Mouse (Mus musculus): ENCODE measurements around the gene Anapc2. TPM values are rescaled to one million over a fixed set of nuclear protein-coding genes. Genes with fewer than 3 reads are reported as not detected.
"Not testable (repeated sequence)": the region's sequence is repeated elsewhere in the genome, so short reads cannot be mapped to it uniquely, and the experiment has no call there.

Anapc2 gene
- polyA plus RNA-seq, 1 experiment from 2014 or later, result 95.8 TPM

DNA sequence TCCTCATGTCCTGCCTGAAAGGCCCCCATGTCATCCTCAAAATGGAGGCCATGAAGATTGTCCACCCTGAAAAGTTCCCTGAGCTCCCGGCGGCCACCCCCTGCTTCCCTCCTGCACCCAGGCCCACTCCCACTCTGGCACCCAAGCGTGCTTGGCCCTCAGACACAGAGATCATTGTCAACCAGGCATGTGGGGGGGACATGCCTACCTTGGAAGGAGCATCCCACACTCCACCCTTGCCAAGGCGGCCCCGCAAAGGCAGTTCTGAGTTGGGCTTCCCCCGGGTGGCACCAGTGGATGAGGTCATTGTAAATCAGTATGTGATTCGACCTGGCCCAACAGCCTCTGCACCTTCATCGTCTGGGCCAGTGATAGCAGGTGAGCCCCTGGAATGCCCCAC lies 28.9 kb upstream of the Anapc2 start:
- Histone ChIP-seq H3K4me1 (replicated peaks) (peaks cover 17% of the 10 kb centered on the region), H3K9me3 (no peaks in the 10 kb centered on the region), H3K9ac (no peak overlapping the region), H3K27me3 (replicated peaks) (peaks cover 6% of the 10 kb centered on the region), H3K36me3 (0 out of 2 replicates have a peak, but pooled peaks cover 3% of the 10 kb centered on the region), H3K4me3 (replicated peaks) (0 out of 2 replicates have a peak overlapping the region, but pooled peaks have one; percentile 55), H3K4me2 (replicated peaks) (peak overlapping the region; percentile 97), H3K27ac (no peak overlapping the region)
- ATAC-seq, result no peak
- 67% methylated on average over 8 of the region's 8 CpGs for WGBS

DNA sequence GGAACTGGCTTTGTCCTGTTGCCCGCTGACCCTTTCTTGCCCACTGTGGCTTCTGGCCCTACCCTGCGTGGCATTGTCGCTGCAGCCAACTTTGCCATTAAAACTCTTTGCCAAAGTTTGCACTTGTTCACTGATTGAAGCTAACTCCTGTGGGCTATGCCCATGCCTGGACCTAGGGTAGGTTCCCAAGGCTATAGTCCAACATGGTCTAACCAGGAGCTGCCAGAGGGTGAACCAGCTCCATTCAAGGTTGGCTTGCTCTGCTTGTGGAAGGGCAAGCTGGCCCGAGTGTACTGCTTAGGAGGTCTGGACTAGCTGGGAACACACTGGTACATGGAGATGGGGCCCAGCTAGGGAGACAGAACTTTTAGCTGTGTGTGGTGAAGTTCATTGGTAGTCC lies 28.1 kb upstream of the Anapc2 start:
- Histone ChIP-seq H3K9me3 (no peaks in the 10 kb centered on the region), H3K4me1 (replicated peaks) (peaks cover 17% of the 10 kb centered on the region), H3K36me3 (peaks cover 9% of the 10 kb centered on the region; the same call in 1 of the 2 replicates), H3K27ac (no peak overlapping the region), H3K4me2 (replicated peaks) (no peak overlapping the region), H3K4me3 (replicated peaks) (no peak overlapping the region), H3K27me3 (replicated peaks) (peaks cover 6% of the 10 kb centered on the region), H3K9ac (0 out of 2 replicates have a peak overlapping the region, but pooled peaks have one; percentile 8)
- 87% methylated on average over 4 of the region's 4 CpGs for WGBS
- ATAC-seq, result no peak

DNA sequence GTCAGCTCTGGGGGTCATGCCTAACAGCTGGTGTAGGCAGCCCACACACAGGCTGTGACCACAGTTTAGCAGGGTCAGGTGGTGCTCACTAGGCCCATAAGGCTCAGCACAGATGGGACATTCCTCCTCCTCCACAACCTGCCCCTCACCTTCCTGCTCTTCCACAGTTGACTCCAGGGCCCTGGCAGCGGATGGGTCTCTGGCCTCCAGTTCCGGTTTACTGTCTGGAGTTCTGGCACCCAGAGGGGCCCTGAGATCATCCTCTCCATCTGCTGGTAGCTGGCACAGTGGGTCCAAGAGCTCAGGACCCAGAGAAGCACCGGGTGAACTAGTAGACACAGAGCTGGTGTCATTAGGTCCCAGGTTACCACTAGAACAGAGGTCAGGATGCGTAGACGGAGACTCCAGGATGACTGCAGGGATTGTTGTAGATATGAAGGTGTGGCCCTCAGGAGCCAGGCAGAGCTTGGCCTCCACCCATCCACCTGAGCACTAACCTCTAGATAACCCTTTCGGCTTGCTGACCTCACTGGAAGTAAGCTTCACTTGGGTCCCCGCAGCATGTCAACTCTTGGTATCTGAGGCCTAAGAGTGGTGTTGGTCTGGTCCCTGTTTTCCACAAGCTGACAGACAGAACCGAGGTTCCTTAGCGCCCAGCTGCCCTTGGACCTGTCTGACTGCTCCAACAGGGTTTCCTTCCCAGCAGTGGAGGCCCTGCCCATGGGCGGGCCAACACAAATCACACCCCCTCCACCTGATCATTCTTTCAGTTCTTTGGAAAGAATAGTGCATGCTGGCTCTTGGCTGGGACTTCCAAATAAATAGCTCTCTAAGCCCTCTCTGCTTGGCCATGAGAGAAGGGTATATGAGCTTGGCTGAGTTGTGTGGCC lies 25.9 kb upstream of the Anapc2 start, which contains the start of gene AL732309.1:
AL732309.1 (minus strand) TSS at position 681 of the 890 bp plus-strand sequence.
- Histone ChIP-seq H3K9me3 (no peaks in the 10 kb centered on the region), H3K4me1 (replicated peaks) (peaks cover 11% of the 10 kb centered on the region), H3K4me3 (replicated peaks) (no peak within 1 kb of the TSS), H3K27me3 (replicated peaks) (peaks cover 6% of the 10 kb centered on the region), H3K27ac (peak within 1 kb of the TSS; percentile 36; the same call in 1 of the 2 replicates), H3K4me2 (replicated peaks) (peak within 1 kb of the TSS; percentile 24; the same call in 1 of the 2 replicates), H3K9ac (no peak within 1 kb of the TSS), H3K36me3 (peaks cover 18% of the 10 kb centered on the region)
- whole genome bisulfite sequencing, result 80% methylated on average over 10 of the region's 10 CpGs
- ATAC-seq, result peak; percentile 74

DNA sequence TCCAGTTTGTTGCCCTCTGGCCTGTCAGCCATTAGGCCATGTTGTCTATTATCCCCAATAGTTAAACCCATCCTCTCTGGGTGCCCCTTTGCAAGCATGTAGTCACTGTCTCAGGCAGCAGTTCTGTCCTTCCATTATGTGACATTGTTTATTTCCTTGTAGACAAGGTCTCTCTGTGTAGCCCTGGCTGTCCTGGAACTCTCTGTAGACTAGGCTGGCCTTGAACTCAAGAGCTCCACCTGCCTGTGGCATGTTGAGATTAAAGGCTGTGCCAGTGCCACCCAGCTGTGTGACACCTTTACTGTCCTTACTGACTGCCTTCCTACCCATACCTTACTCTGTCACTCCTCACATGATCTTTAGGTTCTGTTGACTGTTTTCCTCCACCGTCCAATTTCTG lies 19.9 kb upstream of the Anapc2 start:
- no peak overlapping the region for H3K27ac ChIP-seq
- 92% methylated on average over 1 of the region's 1 CpGs for WGBS
- no peak overlapping the region for H3K4me2 ChIP-seq (replicated peaks)
- H3K36me3 ChIP-seq, result peaks cover 27% of the 10 kb centered on the region
- no peaks in the 10 kb centered on the region for H3K27me3 ChIP-seq (replicated peaks)
- no peak for ATAC-seq
- H3K9ac ChIP-seq, result no peak overlapping the region
- no peak overlapping the region for H3K4me3 ChIP-seq (replicated peaks)
- H3K9me3 ChIP-seq, result no peaks in the 10 kb centered on the region
- H3K4me1 ChIP-seq (replicated peaks), result peaks cover 18% of the 10 kb centered on the region

DNA sequence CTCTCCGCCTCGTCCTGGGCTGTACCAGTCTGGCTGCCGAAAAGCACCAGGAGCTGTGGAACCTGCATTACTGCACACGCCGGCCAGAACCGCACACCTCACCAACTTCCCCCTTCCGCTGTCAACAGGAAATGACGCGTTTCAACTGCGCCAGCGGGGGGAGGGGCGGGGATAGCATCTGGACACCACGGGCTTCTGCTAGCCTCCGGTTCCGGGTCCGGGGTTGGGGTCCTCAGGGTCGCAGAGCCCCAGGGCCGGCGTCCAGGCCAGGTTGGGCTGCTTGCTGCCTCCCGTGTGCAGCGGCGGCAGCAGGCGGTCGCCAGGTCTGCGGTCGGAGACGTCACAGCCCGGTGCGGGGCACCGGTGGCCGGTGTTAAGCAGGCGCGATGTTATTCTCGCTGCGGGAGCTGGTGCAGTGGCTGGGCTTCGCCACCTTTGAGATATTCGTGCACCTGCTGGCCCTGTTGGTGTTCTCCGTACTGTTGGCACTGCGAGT lies 16.9 kb upstream of the Anapc2 start, which contains the start of gene Tmem203:
Tmem203 (plus strand) TSS at position 156 of the 496 bp plus-strand sequence.
- Histone ChIP-seq H3K27me3 (replicated peaks) (no peaks in the 10 kb centered on the region), H3K9ac (peak within 1 kb of the TSS; percentile 77), H3K4me1 (replicated peaks) (peaks cover 18% of the 10 kb centered on the region), H3K4me3 (replicated peaks) (peak within 1 kb of the TSS; percentile 92), H3K27ac (peak within 1 kb of the TSS; percentile 69), H3K9me3 (no peaks in the 10 kb centered on the region), H3K36me3 (peaks cover 13% of the 10 kb centered on the region; the same call in 1 of the 2 replicates), H3K4me2 (replicated peaks) (peak within 1 kb of the TSS; percentile 92)
- 0% methylated on average over 39 of the region's 39 CpGs for WGBS
- ATAC-seq, result peak; percentile 90

DNA sequence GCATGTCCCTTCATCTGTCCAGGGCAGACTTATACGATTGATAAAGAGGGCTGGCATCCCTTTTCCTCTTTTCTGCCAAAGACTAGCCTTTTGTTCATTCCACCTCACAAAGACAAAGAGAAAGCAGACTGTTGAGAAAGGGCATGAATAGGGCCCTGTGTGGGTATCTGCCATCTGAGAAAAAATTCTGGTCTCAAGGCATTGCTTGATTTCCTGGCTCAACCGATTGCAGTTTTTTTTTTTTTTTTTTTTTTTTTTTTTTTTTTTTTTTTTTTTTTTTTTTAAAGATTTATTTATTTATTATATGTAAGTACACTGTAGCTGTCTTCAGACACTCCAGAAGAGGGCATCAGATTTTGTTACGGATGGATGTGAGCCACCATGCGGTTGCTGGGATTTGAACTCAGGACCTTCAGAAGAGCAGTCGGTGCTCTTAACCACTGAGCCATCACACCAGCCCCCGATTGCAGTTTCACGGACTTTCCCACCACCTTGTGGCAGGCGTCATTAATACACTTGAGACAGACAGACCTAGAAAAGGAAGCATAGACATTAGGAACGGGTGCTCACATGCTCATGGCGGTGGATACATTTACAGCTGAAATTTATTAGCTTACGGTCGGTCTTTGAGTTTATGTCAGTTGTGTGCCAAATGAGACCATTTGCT lies 15.7 kb upstream of the Anapc2 start:
- 56% methylated on average over 12 of the region's 12 CpGs for WGBS
- Histone ChIP-seq H3K4me3 (replicated peaks) (peak overlapping the region; percentile 92), H3K4me1 (replicated peaks) (peaks cover 18% of the 10 kb centered on the region), H3K9ac (peak overlapping the region; percentile 77; the same call in 1 of the 2 replicates), H3K4me2 (replicated peaks) (peak overlapping the region; percentile 92)
- not testable (repeated sequence) for H3K9me3 ChIP-seq; H3K36me3 ChIP-seq; H3K27ac ChIP-seq; H3K27me3 ChIP-seq (replicated peaks); ATAC-seq

DNA sequence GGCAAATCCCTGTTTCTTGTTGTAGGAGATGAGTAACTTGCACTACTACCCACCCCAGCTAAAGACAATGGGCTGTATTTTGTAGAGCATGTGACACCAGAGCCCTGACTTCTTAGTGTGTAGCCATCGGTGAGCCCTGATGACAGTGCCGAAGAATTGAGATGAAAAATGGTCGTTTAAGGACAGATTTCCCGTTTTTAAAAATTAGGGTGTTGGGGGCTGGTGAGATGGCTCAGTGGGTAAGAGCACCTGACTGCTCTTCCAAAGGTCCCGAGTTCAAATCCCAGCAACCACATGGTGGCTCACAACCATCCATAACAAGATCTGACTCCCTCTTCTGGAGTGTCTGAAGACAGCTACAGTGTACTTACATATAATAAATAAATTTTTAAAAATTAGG lies 15.0 kb upstream of the Anapc2 start:
- not testable (repeated sequence) for H3K27me3 ChIP-seq (replicated peaks); H3K9ac ChIP-seq; H3K27ac ChIP-seq; H3K4me3 ChIP-seq (replicated peaks); H3K36me3 ChIP-seq; ATAC-seq; H3K9me3 ChIP-seq; H3K4me2 ChIP-seq (replicated peaks)
- H3K4me1 ChIP-seq (replicated peaks), result peaks cover 18% of the 10 kb centered on the region
- 83% methylated on average over 5 of the region's 5 CpGs for whole genome bisulfite sequencing

DNA sequence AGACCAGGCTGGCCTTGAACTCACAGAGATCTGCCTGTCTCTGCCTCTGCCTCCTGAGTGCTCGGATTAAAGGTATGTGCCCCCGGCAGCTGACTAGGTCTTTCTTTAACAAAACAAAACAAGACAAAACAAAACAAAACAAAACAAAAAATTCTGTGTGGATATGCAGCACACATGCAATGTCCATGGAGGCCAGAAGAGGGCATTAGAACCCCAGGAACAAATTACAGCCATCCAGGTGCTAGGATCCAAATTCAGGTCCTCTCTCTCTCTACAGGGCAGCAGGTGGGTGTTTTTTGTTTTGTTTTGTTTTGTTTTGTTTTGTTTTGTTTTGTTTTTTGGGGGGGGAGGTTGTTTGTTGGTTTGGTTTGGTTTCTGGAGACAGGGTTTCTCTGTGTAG lies 13.4 kb upstream of the Anapc2 start:
- Histone ChIP-seq H3K36me3 (no peaks in the 10 kb centered on the region), H3K4me3 (replicated peaks) (no peak overlapping the region), H3K27ac (no peak overlapping the region), H3K4me1 (replicated peaks) (peaks cover 29% of the 10 kb centered on the region), H3K4me2 (replicated peaks) (no peak overlapping the region), H3K9ac (no peak overlapping the region), H3K27me3 (replicated peaks) (peaks cover 2% of the 10 kb centered on the region), H3K9me3 (no peaks in the 10 kb centered on the region)
- WGBS, result 71% methylated on average over 2 of the region's 2 CpGs
- ATAC-seq, result no peak

DNA sequence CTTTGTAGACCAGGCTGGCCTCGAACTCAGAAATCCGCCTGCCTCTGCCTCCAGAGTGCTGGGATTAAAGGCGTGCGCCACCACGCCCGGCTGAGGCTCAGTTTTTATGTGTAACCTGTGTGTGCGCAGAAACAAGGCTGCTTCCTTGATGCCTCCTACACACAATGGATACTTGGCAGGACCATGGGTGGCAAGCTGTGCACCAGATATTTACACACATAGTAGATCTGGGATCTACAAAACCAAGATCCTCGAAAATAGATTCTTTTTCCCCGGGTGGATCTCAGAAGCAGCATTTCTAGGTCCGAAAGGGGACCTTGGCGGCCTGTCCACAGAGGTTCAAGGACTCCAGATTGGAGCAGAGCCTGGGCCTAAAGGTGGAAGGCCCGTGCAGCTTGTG lies 10.4 kb upstream of the Anapc2 start:
- no peak; the same call in 1 of the 2 replicates for ATAC-seq
- peaks cover 37% of the 10 kb centered on the region for H3K4me1 ChIP-seq (replicated peaks)
- peak overlapping the region; percentile 81; the same call in 1 of the 2 replicates for H3K9ac ChIP-seq
- H3K9me3 ChIP-seq, result no peaks in the 10 kb centered on the region
- H3K27ac ChIP-seq, result 0 out of 2 replicates have a peak overlapping the region, but pooled peaks have one; percentile 60
- H3K36me3 ChIP-seq, result no peaks in the 10 kb centered on the region
- 44% methylated on average over 12 of the region's 12 CpGs for WGBS
- H3K27me3 ChIP-seq (replicated peaks), result peaks cover 6% of the 10 kb centered on the region
- peak overlapping the region; percentile 97 for H3K4me2 ChIP-seq (replicated peaks)
- peak overlapping the region; percentile 87 for H3K4me3 ChIP-seq (replicated peaks)

DNA sequence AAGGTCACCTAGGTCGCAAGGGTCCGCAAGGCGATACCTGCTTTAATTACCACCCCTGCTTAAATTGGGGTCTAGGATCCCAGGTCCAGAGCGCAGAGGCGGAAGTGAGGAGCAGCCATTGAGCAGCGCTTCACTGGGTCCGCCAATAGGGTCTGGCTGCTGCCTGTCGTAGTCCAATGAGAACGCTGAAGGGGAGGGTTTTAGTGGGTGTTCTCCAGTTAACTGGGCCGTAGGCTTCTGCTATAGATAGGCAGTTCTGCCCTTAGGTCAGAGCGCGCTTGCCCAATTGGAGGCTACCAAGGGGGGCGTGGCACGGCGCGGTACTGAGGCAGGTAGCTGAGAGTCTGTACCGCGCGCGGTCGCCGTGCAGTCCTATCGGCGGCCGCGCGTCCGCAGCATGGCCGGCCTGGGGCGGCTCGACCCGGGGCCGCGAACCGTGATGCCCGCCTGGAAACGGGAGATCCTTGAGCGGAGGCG lies 9.9 kb upstream of the Anapc2 start, which contains the start of gene Tprn:
Tprn (plus strand) TSS at position 328 of the 477 bp plus-strand sequence.
- under 1% methylated on average over 39 of the region's 39 CpGs for WGBS
- Histone ChIP-seq H3K36me3 (no peaks in the 10 kb centered on the region), H3K27me3 (replicated peaks) (peaks cover 6% of the 10 kb centered on the region), H3K9ac (peak within 1 kb of the TSS; percentile 81), H3K9me3 (no peaks in the 10 kb centered on the region), H3K4me2 (replicated peaks) (peak within 1 kb of the TSS; percentile 97), H3K4me1 (replicated peaks) (peaks cover 39% of the 10 kb centered on the region), H3K4me3 (replicated peaks) (peak within 1 kb of the TSS; percentile 87), H3K27ac (peak within 1 kb of the TSS; percentile 60; the same call in 1 of the 2 replicates)
- ATAC-seq, result peak; percentile 96

DNA sequence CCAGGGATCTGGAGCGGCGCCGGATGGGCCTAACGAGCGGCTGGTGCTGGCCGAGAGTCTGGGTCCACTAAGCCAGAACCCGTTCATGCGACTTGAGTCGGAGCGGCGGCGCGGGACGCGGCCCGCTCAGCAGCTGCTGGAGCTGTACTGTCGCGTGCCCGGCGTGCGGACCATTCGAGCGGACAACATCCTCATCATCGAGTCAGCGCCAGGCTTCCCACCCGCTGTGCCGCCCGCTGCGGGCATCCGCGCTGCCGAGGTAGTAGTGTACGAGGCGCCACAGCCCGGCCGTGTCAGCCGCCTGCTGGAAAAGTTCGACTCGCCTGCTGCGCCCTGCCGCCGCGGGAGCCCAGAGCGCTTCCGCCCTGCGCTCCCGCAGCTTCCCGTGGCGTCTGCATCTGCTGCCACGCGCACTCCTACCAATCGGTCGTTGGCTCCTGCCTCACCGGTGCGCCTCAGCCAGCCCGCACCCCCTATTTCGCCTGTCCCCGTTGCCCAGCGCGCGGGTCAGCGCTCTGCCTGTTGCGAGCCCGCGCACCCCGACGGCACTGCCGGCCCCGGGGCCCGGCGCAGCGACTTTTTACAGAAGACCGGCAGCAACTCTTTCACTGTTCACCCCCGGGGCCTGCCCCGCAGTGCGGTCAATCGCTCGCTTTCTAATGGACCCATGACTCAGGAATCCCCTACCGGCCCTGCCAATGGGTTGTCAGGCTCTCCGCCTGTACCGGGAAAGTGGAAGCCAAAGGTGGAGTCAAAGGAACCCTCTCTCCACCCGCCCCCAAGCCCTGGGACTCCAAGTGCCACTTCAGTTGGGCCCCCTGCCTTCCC lies 9.3 kb upstream of the Anapc2 start:
- H3K9me3 ChIP-seq, result no peaks in the 10 kb centered on the region
- peak overlapping the region; percentile 87 for H3K4me3 ChIP-seq (replicated peaks)
- under 1% methylated on average over 82 of the region's 82 CpGs for WGBS
- H3K9ac ChIP-seq, result peak overlapping the region; percentile 81
- peaks cover 6% of the 10 kb centered on the region for H3K27me3 ChIP-seq (replicated peaks)
- peak overlapping the region; percentile 97 for H3K4me2 ChIP-seq (replicated peaks)
- H3K36me3 ChIP-seq, result no peaks in the 10 kb centered on the region
- H3K4me1 ChIP-seq (replicated peaks), result peaks cover 39% of the 10 kb centered on the region
- peak overlapping the region; percentile 58; the same call in 1 of the 2 replicates for H3K27ac ChIP-seq
- ATAC-seq, result peak; percentile 16
